Mouse (Mus musculus): Measurements from ENCODE around the gene Gmnc.

DNA sequence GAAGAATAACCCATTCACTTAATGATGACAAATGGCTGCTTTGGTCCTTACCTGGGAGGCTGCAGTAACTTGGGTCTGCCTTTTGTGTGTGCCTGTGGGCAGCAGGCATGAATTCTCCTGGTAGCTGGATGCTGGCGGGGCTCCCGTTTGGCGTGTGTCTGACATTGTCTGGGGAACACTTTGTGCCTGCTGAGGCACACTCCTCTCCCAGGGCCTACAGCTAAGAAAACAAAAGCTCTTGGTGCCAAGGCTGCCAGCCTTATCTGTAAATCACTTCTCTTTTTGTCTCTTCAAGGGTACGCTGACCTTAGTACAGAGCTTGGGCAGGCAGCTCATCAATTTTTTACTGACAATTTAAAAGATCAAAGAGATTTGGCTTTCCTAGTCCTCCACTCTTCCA is 90.0 kb downstream of the Gmnc start:
- TF ChIP-seq POLR2A (IDR thresholded peaks at IDR 0.05; ENCODE audit: low read depth, low read length) (no peak), CTCF (IDR thresholded peaks at IDR 0.05; ENCODE audit: borderline replicate concordance, insufficient read depth, low read length) (no peak)

Data from embryonic fibroblast, embryonic 13.5 days (primary cell).